Mouse (Mus musculus) monocyte, adult 2 months (primary cell): ENCODE measurements around the gene Srp72.

Source experiments
- DNase-seq, 2 experiments: peaks; one replicate each; pipeline ENCODE4 v3.0.0; 2022; ENCODE audit warnings: low spot score in 2 of 2, low read depth in 1 of 2

Gene Srp72

DNA sequence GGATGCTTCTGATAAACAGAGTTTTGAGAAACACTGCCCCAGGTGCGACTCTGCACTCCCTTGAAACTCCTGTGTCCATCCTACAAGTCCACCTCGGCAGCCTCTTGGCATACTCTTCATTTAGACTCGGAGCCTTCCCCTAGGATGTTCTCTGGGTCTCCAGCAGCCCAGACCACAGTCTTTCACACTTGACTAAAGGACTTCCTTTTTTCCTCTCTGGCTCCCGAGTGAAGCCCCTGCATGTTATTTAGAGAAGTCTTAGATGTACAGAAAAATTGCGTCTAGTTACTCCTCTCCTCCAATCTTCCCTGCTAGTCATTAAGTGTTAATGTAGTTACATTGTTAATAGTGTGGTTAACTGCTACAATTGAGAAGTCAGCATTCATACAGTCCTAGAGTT lies 69.9 kb downstream of the Srp72 start:
- no peak for DNase-seq
